Mouse (Mus musculus): ENCODE data around the gene Mcoln3.

Gene Mcoln3

DNA sequence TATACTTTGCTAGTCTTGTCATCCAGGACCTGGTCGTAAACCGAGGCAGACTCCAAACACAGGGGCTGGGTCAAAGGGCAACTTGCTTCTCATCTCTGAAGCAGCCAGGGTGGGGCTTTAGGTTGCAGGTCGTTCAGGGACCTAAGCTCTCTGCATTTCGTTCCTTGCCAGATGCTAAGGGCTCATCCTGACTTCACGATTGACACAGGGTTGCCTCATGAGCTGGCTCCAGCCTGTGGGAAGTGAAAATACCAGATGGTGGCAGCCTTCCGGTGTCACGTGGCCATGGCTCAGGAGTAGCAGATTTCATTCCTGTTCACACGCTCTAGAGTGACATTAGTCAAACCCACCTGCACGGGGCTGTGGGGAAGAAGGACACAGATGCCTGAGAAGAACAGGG is 17.6 kb downstream of the Mcoln3 start:
- no peak for DNase-seq (ENCODE audit: low spot score in 2 of 2)

DNA sequence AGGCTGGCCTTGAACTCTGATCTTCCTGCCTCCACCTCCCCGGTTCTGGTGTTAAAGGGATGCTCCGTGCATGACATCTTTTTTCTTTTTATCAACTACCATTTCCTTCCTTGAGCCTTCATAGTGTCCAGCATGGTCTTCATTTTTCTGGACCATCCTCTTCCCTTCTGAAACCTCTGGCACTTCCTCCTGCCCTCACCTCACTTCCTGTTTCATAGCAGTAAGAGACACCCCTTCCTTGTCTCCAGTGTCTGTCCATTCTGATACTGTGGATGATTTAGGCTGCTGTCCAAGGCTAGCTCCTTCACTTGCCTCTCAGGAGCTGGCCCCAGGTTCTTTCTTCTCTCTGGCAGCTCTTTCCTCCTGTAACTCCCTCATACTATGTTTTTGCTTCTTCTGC is 18.2 kb downstream of the Mcoln3 start:
- DNase-seq (ENCODE audit: low spot score in 2 of 2): no peak

DNA sequence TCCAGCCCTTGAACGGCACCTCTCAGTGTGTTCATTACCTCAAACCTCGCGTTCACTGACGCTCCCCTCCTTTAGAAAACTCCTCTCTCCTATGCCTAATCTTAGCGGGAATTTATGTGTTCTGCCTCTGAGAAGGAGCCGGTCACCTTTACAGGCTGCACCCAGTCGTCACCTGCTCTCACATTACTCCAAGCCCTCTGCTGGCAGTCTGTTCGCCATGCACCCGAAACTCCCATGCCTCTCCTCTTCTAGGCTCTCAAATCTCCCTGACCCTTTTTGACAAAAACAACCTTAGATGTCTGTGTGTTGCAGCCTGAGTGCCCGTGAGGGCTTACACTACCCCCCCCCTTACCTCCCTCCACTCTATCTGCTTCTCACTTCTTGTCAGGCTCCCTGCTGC is 19.2 kb downstream of the Mcoln3 start:
- DNase-seq (ENCODE audit: low spot score in 2 of 2): no peak

DNA sequence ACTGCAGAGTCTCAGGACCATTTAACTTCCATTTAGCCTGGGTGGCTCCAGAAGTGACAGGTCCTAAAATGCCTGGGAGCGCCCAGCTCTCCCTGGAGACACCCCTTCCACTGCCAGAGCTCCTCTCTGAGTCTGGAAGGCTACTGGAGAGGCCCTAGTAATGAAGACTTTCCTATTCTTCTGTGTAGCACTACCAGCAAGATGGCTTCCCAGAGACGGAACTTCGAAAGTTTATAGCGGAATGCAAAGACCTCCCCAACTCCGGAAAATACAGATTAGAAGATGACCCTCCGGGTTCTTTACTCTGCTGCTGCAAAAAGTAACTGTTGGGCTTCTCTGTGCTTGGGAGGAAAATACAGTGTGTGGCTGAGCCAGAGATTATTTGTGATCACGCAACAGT is 23.0 kb downstream of the Mcoln3 start:
- no peak for DNase-seq (ENCODE audit: low spot score in 2 of 2)

DNA sequence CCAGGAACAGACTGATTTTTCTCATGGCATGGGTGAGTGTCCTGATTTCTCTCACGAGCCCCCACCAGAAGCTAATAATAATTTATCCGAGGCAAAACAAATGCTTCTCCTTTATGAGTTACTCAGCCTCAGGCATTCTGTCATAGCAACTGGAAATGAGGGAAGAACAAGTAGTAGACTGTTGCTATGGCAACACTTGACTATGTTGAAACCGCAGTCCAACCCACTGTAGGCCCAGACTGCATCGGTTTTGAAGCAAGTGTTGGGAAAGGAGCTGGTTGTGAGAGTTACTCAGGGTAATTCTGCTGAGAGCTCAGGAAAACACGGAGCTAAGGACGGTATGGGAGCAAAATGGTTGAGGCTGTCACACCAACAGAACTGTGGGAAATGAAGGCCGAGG is 25.3 kb downstream of the Mcoln3 start:
- no peak for DNase-seq (ENCODE audit: low spot score in 2 of 2)

DNA sequence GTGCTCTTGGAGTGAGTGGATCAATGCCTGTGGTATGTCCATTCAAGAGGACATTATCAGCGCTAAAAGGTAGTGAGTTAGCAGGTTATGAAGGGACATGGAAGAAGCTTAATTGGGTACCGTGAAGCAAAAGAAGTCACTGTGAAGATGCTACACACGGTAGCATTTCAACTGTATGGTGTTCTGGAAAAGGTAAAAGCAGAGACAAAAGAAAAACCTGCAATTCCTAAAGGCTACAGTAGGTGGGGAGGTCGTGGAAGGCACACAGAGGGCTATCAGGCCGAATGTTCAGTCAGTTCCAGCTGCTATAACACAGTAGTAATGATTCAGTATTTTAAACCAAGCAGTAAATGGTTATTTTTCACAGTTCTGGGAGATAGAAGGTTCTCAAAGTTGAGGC is 28.3 kb downstream of the Mcoln3 start:
- no peak for DNase-seq (ENCODE audit: low spot score in 2 of 2)

DNA sequence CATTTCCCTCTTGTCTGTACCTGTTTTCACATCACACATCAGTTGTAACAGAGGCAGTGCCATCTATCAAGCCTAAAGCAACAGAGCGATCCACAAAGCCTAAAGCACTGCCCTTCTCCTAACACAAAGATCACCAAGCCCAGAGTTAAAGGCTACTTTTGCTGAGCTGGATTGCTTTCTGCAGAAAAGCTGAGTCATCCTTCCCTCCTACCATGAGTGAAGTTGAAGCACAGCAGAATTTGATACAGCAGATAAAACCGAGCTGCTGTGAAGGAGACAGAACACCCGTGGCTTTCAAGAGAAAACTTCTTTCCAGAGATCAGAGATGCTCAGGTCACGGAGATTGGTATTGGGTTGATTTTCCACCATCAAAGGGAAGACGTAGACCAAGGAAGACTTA is 28.9 kb downstream of the Mcoln3 start:
- no peak for DNase-seq (ENCODE audit: low spot score in 2 of 2)

DNA sequence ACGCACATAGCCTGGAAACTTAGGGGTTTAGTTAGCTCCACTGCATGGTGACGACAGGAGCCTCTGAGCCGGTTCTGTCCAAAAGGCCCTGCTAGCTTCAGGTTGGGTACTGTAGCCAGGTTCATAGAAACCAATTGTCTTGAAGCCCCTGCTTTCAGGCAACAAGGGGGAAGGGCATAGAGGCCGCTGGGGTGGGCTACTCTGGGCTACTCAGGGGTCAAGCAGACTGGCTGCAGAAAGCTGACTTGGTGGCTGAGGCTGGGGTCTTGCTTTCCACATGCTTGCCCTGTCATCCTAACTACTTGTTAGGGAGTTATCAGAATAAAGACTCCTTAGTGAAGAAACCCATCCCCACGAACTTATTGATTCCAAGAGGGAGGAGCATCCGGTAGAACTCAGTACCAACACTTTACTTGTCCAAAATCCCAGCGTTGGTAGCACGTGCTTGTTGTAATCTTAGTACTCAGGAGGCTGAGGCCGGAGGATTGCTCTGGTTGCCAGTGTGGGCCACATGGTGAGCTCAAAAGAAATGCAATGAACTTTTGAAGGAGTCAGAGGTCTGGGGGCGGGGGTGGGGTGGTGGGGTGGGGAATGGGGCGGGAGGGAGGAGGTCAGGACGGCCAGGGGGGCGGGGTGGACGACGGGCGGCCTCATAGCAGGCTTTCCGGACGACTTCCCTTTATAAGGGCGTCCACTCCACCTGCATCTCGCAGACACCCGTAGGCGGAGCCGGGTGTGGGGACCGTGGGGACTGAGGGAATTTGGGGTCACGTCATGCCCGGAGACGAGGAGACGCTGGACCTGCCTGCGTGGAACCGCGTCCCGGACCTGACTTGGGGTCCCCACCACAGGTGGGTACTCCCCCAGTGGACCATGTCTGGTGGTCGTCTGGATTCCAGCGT is 32.2 kb downstream of the Mcoln3 start, which contains the start of gene Mcoln2:
TSS of gene Mcoln2 (plus strand) at position 678 of the 902 bp plus-strand sequence.
- DNase-seq (ENCODE audit: low spot score in 2 of 2): no peak

DNA sequence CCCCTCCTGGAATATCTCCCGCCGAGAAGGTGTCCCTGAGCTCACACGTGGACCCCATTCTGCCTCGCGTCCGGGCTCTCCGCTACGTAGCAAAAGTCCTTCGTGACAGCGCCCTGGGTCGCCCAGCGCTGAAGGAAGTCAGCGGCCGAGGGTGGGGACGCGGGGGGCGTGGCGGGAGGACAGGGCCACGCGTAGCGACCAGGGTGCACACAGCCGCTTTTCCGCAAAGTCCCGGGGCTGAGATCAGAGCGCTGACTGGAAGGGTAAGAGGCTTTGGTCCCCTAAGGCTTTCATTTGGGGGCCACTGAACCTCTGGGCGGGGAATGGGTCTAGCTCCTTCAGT is 32.8 kb downstream of the Mcoln3 start:
- DNase-seq (ENCODE audit: low spot score in 2 of 2): no peak

DNA sequence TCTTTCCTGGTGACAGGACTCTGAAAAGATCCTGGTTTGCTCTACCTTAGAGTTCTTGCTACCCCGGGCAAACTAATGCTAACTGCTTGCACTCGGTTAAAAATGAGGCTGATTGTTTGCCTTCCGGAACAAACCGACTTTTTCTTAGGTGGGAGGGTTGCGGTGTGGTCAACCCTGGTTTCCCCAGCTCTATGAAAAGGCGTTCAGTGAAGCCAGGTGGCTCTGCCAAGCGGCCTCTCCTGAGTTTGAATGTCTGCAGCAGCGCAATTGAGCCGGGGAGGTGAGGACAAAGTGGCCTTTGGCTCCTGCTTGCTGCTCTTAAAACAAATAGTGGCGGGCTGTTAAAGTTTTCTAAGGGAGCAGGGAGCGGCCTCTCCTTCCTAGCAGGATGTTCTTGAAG is 33.3 kb downstream of the Mcoln3 start:
- no peak for DNase-seq (ENCODE audit: low spot score in 2 of 2)

DNA sequence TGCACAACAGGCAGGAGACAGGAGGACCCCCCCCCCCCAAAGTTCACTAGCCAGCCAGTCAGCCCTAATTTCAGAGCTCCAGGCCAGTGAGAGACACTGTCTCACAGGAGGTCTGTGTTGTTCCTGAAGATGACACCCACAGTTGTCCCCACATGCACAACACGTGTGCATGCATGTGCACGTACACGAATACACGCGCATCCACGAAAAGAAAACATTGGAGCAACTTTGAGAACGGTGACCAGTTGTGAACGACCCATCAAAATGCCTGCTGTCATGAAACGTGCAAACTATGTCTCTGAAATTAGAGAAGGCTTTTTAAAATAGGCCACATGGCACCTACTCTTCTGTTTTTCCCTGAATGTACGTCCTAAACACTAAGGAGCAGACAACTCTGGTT is 34.1 kb downstream of the Mcoln3 start:
- DNase-seq (ENCODE audit: low spot score in 2 of 2): no peak

DNA sequence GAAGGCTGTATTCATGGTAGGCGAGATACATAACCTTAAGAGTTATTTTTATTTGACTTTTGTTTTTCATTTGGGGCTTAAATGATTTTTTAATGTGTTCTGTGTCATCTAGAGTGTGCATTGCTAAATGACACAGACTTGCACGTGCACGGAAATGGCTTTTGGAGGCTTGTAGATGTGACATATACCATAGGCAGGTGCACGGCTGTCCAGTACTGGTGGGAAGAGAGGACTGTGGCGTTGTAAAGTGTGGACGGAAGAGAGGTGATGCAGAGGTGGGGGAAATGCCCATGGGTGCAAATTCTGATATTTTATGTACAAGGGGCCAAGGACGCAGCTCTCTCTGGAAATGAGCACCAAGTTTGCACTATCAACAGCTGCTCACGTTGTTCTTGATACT is 34.5 kb downstream of the Mcoln3 start:
- DNase-seq (ENCODE audit: low spot score in 2 of 2): no peak

DNA sequence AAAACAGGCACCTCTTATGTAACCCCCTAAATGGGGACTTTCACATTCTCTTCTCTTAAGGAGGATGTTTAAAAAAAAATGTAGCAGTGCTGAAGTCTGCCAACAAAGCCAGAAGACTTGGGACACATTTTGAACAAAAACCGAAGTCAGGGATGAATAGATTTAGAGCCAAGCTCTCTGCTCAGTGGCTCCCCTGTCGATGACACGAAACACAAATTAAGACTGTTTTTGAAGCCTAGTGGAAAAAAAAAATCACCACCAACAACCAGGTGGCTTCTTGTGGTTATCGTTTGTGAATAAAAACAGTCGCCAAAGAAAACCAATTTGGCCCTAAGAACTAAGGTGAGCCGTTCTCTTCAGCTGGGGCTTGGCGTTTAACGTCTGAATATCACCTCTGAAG is 35.1 kb downstream of the Mcoln3 start:
- DNase-seq (ENCODE audit: low spot score in 2 of 2): no peak

DNA sequence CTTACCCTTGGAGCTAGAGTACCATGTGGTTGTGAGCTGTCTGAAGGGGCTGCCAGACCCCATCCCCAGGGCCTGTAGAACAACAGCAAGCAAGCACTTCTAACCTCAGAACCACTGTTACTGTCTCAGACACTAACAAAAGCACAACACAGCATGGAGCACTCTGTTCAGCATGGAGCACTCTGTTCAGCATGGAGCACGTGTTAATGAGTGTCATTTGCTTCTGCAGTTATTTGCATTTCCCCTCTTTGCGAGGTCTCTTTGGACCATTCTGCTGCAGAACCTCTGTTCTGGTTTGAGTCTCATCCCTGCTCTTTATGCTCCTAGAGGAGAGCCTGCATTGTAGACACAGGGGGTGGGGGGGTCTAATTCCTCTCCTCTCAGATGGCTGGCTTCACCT is 35.7 kb downstream of the Mcoln3 start:
- DNase-seq (ENCODE audit: low spot score in 2 of 2): no peak

DNA sequence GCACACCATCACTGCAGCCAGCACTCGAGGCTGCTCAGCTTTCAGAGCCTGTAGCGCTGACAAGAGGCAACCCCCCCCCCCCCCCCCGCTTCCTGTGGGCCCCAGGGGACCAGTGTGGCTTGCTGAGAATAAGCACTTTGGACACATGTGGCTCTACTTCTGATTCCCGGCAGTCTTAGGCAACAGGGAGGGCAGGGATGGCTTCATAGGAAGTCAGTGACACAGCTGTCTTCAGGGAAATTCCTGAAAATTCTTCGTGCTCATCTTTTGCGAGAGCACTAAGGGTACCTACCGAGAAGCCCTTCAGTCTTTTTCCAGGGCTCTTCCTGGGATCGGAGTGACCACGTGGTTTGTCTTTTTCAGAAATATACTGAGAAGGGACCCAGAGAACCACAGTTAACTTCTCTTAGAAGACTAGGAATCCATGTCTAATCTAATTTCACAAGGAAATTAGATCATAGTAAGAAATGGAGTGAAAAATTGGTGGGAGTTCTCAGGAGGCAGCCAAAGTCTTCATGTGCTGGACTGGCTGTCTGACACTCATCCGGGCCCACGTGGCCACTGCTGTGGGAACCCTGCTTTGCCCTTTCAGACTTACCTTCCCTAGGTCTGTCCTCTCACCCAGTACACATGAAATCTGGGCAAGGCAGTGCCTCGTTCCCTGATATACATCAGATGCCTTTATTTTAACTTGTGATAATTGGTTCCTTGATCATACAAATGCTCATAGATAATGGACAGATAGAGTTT is 36.8 kb downstream of the Mcoln3 start:
- DNase-seq (ENCODE audit: low spot score in 2 of 2): no peak

DNA sequence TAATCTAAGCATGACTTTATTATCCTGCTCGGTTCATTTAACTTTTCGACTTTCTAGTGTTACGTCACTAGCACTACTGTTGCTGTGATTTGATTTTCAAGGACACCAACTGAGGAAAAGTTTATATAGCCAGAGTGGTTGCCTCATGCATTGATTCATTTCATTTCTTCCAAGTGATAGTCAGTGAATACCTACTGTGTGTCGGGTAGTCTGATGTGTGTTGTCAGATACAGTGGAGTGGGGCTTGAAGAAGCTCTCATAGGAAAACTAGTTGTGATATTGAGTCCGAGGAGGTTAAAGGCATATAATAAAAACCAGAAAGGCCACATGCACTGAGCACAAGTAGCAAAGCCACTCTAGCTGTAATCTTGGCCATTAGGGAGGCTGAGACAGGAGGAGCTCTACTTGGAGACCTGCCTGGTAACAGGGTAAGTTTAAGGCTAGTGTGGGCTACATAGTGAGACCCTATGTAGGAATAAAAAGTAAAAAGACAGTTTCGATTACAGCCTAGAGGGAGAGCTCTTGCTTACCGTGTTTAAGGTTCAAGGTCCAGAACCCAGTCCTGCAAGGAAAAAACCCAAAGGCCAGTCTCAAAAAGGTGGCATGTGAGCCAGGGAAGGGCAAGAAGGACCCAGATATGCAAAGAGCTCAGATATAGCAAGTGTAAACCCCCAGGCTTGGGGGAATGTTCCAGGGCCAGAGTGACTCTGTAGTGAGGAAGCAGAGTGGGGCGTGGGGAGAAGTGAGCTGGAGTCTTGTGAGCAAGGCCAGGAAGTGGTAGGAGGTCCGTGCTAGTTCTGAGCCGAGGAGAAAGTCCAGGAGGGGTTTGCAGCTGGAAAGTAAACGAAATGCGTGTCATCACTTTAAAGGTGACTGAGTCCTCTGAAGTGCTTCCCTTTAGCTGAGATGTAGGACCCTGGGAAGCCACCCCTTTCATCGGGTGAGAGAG is 38.7 kb downstream of the Mcoln3 start:
- DNase-seq (ENCODE audit: low spot score in 2 of 2): no peak

DNA sequence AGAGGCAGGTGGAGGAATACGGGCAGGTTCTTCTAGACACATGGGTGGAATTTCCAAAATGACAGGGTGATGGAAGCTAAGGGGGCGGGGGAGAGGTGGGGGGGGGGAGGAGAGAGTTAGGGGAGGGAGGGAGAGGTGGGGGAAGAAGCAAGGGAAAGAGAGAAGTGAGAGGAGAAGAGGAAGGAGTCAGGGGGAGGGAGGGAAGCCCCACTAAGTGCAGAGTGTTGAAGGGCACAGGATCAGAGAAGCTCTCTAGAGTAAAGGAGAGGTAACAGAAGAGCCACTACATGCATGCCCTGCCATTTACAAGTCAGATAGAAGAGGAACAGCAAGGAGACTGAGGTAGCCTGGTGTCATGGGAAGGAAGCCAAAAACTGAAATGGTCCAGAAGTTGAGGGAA is 39.6 kb downstream of the Mcoln3 start:
- DNase-seq (ENCODE audit: low spot score in 2 of 2): no peak

DNA sequence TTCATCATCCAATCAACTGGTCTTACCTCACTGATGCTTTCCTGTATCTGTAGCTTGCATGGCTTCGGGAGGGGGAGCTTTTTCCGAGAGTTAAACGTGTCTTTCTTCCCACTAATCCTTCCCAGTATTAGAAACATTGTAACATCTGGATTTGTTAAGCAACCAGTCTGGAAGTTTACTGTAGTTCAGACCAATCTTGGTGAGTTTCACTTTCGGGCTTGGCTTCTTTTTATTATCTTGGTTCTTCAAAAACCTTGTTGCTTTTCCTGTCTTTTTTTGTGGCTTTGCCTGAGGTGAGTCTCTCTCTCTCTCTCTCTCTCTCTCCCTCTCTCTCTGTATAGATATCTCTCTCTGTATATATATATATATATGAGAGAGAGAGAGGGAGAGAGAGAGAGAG is 40.8 kb downstream of the Mcoln3 start:
- DNase-seq (ENCODE audit: low spot score in 2 of 2): no peak

DNA sequence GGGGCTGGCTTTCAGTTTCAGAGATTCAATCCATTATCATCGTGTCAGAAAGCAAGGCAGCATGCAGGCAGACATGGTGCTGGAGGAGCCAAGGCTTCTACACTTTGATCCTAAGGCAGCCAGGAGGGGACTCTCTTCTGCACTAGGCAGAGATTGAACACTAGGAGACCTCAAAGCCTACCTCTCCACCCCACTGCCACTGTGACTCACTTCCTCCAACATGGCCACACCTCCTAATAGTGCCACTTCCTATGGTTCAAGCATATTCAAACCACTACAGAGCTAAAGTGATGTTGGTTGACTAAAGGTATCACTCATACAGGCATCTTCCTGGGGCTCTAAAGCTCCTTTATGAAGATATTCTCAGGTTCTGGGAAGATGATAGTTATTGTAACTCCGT is 42.1 kb downstream of the Mcoln3 start:
- DNase-seq (ENCODE audit: low spot score in 2 of 2): no peak

DNA sequence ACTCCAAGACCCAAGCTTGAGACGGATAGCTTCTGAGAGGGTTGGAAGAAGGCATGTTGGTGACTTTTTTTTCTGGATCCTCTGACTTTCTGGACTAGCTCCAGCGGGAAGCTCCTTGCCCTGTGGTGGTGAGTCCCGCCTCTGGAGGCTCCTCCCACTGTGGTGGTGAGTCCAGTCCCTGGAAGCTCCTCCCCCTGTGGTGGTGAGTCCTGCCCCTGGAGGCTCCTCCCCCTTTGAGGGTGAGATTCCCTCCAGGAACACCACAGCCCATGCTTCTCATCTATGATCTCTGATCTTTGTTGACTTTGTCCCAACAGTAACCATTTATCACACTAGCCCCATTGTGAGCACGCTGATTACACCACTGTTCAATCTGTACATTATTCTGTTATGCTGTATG is 44.9 kb downstream of the Mcoln3 start:
- DNase-seq (ENCODE audit: low spot score in 2 of 2): no peak

DNA sequence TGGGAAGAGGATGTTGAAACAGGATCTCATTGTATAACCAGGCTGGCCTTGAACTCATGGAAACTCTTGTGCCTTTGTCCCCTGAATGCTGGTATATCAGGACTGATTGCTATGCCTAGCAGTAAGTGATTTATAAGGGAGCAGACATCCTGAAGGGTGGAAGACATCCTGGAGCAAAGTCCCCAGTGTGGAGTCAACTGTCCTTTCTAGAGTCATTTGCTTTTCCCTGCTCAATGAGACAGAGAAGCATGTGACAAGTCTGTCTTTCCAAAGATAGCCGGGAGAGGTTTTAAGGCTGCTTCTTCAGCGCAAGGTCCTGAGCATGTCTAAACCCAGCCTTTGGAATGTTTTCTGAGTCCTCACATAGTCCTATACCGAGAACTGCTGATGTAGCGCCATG is 52.1 kb downstream of the Mcoln3 start:
- no peak for DNase-seq (ENCODE audit: low spot score in 2 of 2)

DNA sequence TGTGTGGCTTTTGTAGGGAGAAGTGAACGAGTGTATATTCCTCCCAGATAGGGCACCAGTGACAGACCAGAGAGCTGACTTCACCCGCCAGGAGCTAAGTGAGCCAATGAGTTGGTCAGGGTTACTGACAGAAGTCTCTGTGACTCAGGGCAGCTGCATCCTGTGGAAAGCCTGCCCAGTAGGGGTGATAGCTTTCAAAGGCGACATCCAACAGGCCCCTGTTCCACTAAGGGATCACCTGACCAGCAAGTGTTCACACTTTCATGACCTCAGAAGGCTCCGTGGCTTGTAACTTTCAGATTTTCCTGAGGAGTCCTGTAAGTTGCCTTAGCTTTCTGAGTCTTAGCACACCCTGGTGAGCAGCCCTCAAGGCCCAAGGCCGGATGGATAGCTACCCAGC is 55.8 kb downstream of the Mcoln3 start:
- no peak for DNase-seq (ENCODE audit: low spot score in 2 of 2)
